Mouse (Mus musculus) B cell, adult 62 days (primary cell): ENCODE measurements around the gene Gm5460. TPM values are rescaled to one million over a fixed set of nuclear protein-coding genes. Genes with fewer than 3 reads are reported as not detected.

Source experiments
- total RNA-seq: library from RNA; stranded (reverse); gene quantifications from 4 replicates; pipeline ENCODE4 v1.2.4, GENCODE M21; 2023

Gm5460 gene
- total RNA-seq = not detected in 4 replicates

DNA sequence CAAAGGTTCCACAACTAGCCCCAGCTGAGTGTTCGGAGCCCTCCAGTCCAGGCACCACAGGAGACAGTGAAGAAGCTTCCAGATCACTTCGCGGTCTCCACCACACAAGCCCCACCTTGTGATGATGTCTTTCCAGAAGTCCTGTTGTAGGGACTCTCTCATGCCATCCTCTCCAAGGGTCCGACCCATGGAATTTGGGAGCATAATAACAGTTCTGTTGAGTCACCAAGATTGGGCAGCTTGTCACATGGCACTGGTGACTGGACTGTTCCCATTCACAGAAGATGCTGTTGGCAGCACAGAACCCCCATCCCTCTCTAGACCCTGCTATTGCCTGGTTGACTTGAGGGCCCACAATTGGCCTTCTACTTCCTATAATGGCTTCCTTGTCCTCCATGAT lies at the start of gene Gm5460:
Gene Gm5460 (plus strand): TSS at position 378 of the 400 bp plus-strand sequence.

DNA sequence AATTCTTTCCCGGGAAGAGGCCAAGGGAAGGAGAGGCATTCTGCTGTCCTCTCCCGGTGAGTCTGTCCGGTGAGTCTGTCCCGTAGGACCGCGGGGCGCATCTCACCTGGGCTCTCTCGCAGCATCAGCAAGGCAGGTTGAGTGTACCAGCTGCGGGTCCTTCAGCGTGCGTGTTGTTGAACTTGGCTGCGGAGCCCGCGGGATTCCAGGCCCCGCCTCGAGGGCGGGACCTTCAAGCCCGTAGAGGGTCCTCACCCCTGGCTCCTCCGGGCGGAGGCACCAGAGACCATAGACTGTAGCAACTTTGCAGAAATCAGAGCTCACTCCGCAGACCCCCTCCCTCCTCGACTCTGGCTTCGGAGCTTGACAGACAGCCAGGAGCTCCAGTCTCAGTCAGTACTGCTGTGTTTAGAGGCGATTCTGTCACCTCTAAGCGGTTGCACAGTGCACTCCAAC lies 37.9 kb upstream of the Gm5460 start, which contains the start of gene Zfp488:
Gene Zfp488 (minus strand): TSS at position 161 of the 456 bp plus-strand sequence.

DNA sequence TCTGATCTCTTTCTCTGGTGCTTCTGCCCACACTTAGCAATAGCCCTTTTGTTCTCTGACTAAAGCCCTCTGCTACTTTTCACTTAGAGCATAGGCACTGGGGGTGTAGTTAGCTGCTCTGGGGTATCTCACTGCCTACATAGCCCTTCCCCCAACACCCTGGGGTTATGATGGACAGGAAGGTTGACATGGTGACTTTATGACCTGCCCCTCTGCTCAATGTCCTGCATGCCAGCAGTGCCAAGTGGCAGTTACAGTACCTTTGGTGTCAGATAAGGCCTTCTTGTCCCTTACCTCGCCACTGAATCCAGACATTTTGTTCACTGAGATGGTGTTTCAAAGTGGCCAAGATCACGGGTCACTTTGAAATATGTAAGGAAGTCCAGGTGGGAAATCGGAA lies 1.5 kb upstream of the Gm5460 start, which contains the start of gene Gm30083:
Gene Gm30083 (minus strand): TSS at position 120 of the 400 bp plus-strand sequence.

GRCm38 (mm10) chr14:34052516-34052915 lies 36.0 kb downstream of the Gm5460 start, which contains the start of gene Antxrl:
Gene Antxrl (plus strand): TSS chr14:34052707.

DNA sequence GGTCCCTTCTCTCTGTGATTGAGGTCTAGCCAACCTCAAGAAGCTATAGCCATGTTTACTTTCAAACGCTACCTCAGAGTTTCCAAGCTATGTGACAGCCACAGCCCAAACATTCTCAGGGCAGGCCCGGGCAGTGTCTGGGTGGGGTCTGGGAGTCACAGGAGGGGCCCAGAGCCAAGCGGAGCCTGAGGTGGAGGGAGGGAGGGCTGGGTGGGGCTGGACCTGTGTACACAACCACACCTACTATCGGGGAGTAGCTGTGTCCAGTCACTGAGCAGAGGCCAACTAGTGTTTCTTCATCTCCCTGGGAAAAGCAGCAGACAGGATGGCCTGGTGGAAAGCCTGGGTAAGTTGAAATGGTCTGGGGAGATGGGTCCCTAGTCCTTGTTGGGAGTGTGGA lies 69.2 kb downstream of the Gm5460 start, which contains the start of gene Anxa8:
Gene Anxa8 (plus strand): TSS at position 251 of the 400 bp plus-strand sequence.

Other genes with a start within 250 kb of the Gm5460 start
- not detected in 4 replicates for gene Gdf10, start 93.2 kb upstream of the Gm5460 start, total RNA-seq
- not detected in 4 replicates for gene Gdf2, start 75.7 kb upstream of the Gm5460 start, total RNA-seq
- gene Rbp3, start 62.8 kb upstream of the Gm5460 start, total RNA-seq = not detected in 4 replicates
- 0.14 to 0.44 TPM (median 0.41 TPM) in 4 replicates for gene Zfp488, start 38.0 kb upstream of the Gm5460 start, total RNA-seq
- gene Gm30083, start 1.6 kb upstream of the Gm5460 start, total RNA-seq = not detected in 4 replicates
- gene Antxrl, start 35.9 kb downstream of the Gm5460 start, total RNA-seq = not detected in 4 replicates
- not detected in 4 replicates for gene Anxa8, start 69.2 kb downstream of the Gm5460 start, total RNA-seq
- gene A630023A22Rik, start 86.0 kb downstream of the Gm5460 start, total RNA-seq = not detected in 4 replicates
- gene Npy4r, start 135.7 kb downstream of the Gm5460 start, total RNA-seq = not detected in 4 replicates
- gene Gprin2, start 184.9 kb downstream of the Gm5460 start, total RNA-seq = 0.06 to 0.12 TPM (median 0.09 TPM) in 3 of 4 replicates, not detected in the other
- not detected in 4 replicates for gene Syt15, start 202.8 kb downstream of the Gm5460 start, total RNA-seq